Mouse (Mus musculus) frontal cortex, adult 2 months (tissue): ENCODE measurements around the gene Nacc1. TPM values are rescaled to one million over a fixed set of nuclear protein-coding genes. Genes with fewer than 3 reads are reported as not detected.

Source experiments
- polyA plus RNA-seq: library from polyadenylated mRNA; depleted of rRNA; stranded (reverse); fragments of >200 nt; gene quantifications from 2 replicates; pipeline ENCODE4 v1.2.3, GENCODE M21; 2012; rRNA removed

Nacc1 gene
- polyA plus RNA-seq, 1 experiment: 79.8 TPM

Other genes with a start within 250 kb of the Nacc1 start
- gene Ier2, start 25.0 kb downstream of the Nacc1 start, polyA plus RNA-seq: 11.1 and 21.5 TPM in 2 replicates
- 143 and 157 TPM in 2 replicates for gene Trmt1, start 1.6 kb downstream of the Nacc1 start, polyA plus RNA-seq
- 2.9 and 4.1 TPM in 2 replicates for gene Lyl1, start 13.6 kb upstream of the Nacc1 start, polyA plus RNA-seq
- gene G430095P16Rik, start 35.1 kb upstream of the Nacc1 start, polyA plus RNA-seq: 0.36 TPM in 1 of 2 replicates, not detected in the other
- gene Nfix, start 112.5 kb upstream of the Nacc1 start, polyA plus RNA-seq: 51.3 and 61.3 TPM in 2 replicates
- 14.6 and 15.5 TPM in 2 replicates for gene Dand5, start 135.0 kb upstream of the Nacc1 start, polyA plus RNA-seq
- 28.0 and 30.9 TPM in 2 replicates for gene Gadd45gip1, start 143.7 kb upstream of the Nacc1 start, polyA plus RNA-seq
- gene Rad23a, start 152.8 kb upstream of the Nacc1 start, polyA plus RNA-seq: 75.2 and 80.5 TPM in 2 replicates
- 561 and 590 TPM in 2 replicates for gene Calr, start 159.1 kb upstream of the Nacc1 start, polyA plus RNA-seq
- 59.6 and 59.7 TPM in 2 replicates for gene Farsa, start 169.1 kb upstream of the Nacc1 start, polyA plus RNA-seq
- gene Syce2, start 184.2 kb upstream of the Nacc1 start, polyA plus RNA-seq: 4.2 and 5.2 TPM in 2 replicates
- gene Gcdh, start 206.1 kb upstream of the Nacc1 start, polyA plus RNA-seq: 55.1 and 71.5 TPM in 2 replicates
- gene Klf1, start 214.1 kb upstream of the Nacc1 start, polyA plus RNA-seq: 0.17 and 0.38 TPM in 2 replicates
- gene Dnase2a, start 220.7 kb upstream of the Nacc1 start, polyA plus RNA-seq: 5.7 and 6.5 TPM in 2 replicates
- gene Mast1, start 249.5 kb upstream of the Nacc1 start, polyA plus RNA-seq: 69.0 and 76.3 TPM in 2 replicates